Mouse (Mus musculus): ENCODE data around the gene Wwc1. TPM values are rescaled to one million over a fixed set of nuclear protein-coding genes. Genes with fewer than 3 reads are reported as not detected.

Gene Wwc1
- polyA plus RNA-seq (2016; fragmentation: Nextera tagmentation; extraction: Ambion mirVana), result 3.4 and 3.8 TPM in 2 replicates

GRCm38 (mm10) chr11:35980411-35980917 lies at the start of gene Wwc1:
Wwc1 (minus strand) TSS chr11:35980527.
- Histone ChIP-seq H3K4me1 (replicated peaks) (peaks cover 8% of the 10 kb centered on the region), H3K4me2 (peak within 1 kb of the TSS; percentile 98), H3K4me3 (peak within 1 kb of the TSS; percentile 86), H3K9me3 (replicated peaks) (no peaks in the 10 kb centered on the region), H3K27me3 (replicated peaks) (peaks cover 40% of the 10 kb centered on the region), H3K36me3 (no peaks in the 10 kb centered on the region), H3K9ac (peak within 1 kb of the TSS; percentile 87), H3K27ac (ENCODE audit: poor library complexity, severe bottlenecking) (no peak within 1 kb of the TSS)
- 2% methylated on average over 40 of the region's 47 CpGs for WGBS
- ATAC-seq (ENCODE audit: insufficient number of reproducible peaks, low FRiP score), result peak; percentile 33

- no peaks in the 10 kb centered on the region; the same call in 1 of the 2 replicates for H3K27me3 ChIP-seq (replicated peaks)
- no peaks in the 10 kb centered on the region for H3K4me1 ChIP-seq (replicated peaks)
- H3K27ac ChIP-seq (ENCODE audit: poor library complexity, severe bottlenecking), result no peak overlapping the region
- no peaks in the 10 kb centered on the region for H3K36me3 ChIP-seq
- no peak for ATAC-seq (ENCODE audit: insufficient number of reproducible peaks, low FRiP score)
- no peak overlapping the region for H3K4me2 ChIP-seq
- 58% methylated on average over 3 of the region's 3 CpGs for WGBS
- H3K9ac ChIP-seq, result no peak overlapping the region
- no peak overlapping the region for H3K4me3 ChIP-seq
- peaks cover 3% of the 10 kb centered on the region; the same call in 1 of the 2 replicates for H3K9me3 ChIP-seq (replicated peaks)
Observed at GRCm38 (mm10) chr11:36020009-36020408, 39.7 kb upstream of the Wwc1 start.

- Histone ChIP-seq H3K4me3 (no peak overlapping the region), H3K27ac (ENCODE audit: poor library complexity, severe bottlenecking) (no peak overlapping the region), H3K9me3 (replicated peaks) (peaks cover 3% of the 10 kb centered on the region; the same call in 1 of the 2 replicates), H3K4me2 (no peak overlapping the region), H3K27me3 (replicated peaks) (no peaks in the 10 kb centered on the region; the same call in 1 of the 2 replicates), H3K36me3 (no peaks in the 10 kb centered on the region), H3K9ac (no peak overlapping the region), H3K4me1 (replicated peaks) (no peaks in the 10 kb centered on the region)
- no peak for ATAC-seq (ENCODE audit: insufficient number of reproducible peaks, low FRiP score)
- WGBS, result 61% methylated on average over 4 of the region's 4 CpGs
Observed at GRCm38 (mm10) chr11:36013179-36013578, 32.9 kb upstream of the Wwc1 start.

DNA sequence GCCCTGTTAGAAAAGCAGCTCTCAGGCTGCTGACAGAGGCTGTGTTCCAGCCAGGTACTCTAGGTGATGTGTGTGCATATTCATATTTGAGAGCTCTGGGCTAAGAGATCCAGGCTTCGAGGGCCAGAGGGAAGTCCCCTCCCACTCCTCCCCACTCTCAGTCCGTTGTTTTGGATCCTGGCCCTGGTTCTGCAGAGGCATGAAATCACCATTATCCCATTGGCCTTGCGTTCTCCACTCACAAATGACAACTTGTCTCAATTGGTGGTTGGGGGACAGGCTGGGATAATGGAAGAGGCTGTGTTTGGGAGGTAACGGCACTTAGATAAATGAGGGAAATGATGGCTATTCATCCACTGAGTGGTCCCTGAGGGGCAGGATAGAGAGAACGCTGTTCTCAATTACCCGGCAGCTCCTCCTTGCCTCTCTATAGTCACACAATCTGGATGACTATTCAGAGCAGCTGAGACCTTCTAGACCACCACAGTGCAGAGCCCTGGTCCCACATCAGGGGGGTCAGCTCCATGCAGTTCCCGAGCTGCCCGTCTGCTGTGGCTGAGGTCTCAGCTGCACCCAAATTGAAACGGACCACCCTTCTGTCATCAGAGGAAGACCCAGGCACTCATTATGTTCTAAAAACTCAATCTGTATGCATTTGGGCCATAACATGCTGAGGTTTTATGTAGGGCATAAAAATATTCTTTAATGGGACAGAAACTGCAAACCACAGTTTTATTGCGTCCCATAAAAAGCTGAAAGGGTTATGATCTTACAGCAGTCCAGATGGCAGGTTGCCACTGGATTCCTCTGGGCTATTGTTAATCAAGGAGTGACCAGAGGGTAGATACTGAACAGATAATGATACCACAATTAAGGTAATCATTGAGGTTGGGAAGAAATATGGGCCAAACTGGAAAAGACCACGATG lies 29.2 kb upstream of the Wwc1 start:
- no peak overlapping the region for H3K4me3 ChIP-seq
- no peaks in the 10 kb centered on the region for H3K36me3 ChIP-seq
- no peaks in the 10 kb centered on the region for H3K9me3 ChIP-seq (replicated peaks)
- 77% methylated on average over 11 of the region's 11 CpGs for WGBS
- ATAC-seq (ENCODE audit: insufficient number of reproducible peaks, low FRiP score), result no peak
- no peaks in the 10 kb centered on the region for H3K4me1 ChIP-seq (replicated peaks)
- H3K9ac ChIP-seq, result no peak overlapping the region
- no peak overlapping the region for H3K4me2 ChIP-seq
- H3K27ac ChIP-seq (ENCODE audit: poor library complexity, severe bottlenecking), result no peak overlapping the region
- H3K27me3 ChIP-seq (replicated peaks), result peaks cover 3% of the 10 kb centered on the region; the same call in 1 of the 2 replicates

DNA sequence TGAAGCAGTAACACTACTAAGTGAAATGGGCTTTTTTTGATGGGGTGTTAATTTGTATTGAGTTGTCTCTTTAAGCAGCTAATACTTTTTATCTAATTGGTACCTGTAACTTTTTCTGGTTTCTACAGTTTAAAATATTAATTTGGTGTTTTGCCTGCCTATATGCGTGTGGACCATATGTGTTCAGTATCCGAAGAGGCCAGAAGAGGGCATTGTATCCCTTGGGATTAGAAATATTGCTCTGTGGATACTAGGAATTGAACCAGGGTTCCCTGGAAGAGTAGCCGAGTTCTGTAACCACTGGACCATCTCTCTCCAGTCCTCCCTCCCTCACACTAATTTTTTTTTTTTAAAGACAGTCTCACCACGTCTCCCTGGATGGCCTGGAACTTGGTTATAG lies 22.6 kb upstream of the Wwc1 start:
- Histone ChIP-seq H3K9ac (no peak overlapping the region), H3K27ac (ENCODE audit: poor library complexity, severe bottlenecking) (no peak overlapping the region), H3K4me3 (no peak overlapping the region), H3K4me2 (no peak overlapping the region), H3K27me3 (replicated peaks) (peaks cover 6% of the 10 kb centered on the region; the same call in 1 of the 2 replicates), H3K9me3 (replicated peaks) (no peaks in the 10 kb centered on the region), H3K4me1 (replicated peaks) (peaks cover 17% of the 10 kb centered on the region), H3K36me3 (no peaks in the 10 kb centered on the region)
- 46% methylated on average over 4 of the region's 4 CpGs for WGBS
- no peak for ATAC-seq (ENCODE audit: insufficient number of reproducible peaks, low FRiP score)

GRCm38 (mm10) chr11:36001282-36001970 lies 21.1 kb upstream of the Wwc1 start:
- H3K27ac ChIP-seq (ENCODE audit: poor library complexity, severe bottlenecking), result no peak overlapping the region
- WGBS, result 4% methylated on average over 28 of the region's 28 CpGs
- ATAC-seq (ENCODE audit: insufficient number of reproducible peaks, low FRiP score), result peak; percentile 81

DNA sequence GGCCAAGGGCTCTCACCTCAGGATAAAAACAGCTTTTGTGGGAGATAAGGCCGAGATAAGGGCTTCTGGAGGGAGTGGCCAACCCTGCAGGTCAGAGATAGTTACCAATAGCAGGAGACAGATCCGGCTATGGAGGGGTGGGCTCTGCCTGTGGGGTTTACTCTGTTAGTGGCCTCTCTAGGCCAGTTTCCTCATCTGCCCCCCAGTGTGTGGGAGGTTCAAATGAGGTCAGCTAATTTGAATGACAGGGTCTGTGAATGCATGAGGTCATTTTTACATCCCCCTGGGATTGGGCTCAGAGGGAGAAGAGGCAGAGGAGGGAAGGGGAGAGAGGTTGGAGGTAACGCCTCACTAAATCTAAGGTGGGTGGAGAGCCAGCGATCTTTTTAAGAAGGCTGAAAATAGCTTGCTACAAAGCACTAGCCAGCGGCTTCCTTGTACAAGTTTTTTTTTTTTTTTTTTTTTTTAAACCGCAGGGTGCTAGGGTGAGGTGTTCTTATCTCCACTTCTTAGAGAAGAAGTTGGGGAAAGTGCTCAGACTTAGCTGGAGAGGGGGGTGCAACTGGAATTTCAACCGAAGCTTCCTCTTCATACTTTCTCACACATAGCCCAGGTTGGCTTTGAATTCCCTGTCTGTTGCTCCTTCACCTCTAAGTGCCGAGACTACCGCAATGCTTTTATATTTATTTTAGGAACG lies 20.4 kb upstream of the Wwc1 start:
- peaks cover 6% of the 10 kb centered on the region; the same call in 1 of the 2 replicates for H3K27me3 ChIP-seq (replicated peaks)
- no peak overlapping the region for H3K27ac ChIP-seq (ENCODE audit: poor library complexity, severe bottlenecking)
- no peak for ATAC-seq (ENCODE audit: insufficient number of reproducible peaks, low FRiP score)
- H3K36me3 ChIP-seq, result no peaks in the 10 kb centered on the region
- H3K4me1 ChIP-seq (replicated peaks), result peaks cover 17% of the 10 kb centered on the region
- 0 out of 2 replicates have a peak overlapping the region, but pooled peaks have one; percentile 36 for H3K9ac ChIP-seq
- peak overlapping the region; percentile 34 for H3K4me3 ChIP-seq
- H3K9me3 ChIP-seq (replicated peaks), result no peaks in the 10 kb centered on the region
- H3K4me2 ChIP-seq, result peak overlapping the region; percentile 66
- WGBS, result 3% methylated on average over 10 of the region's 10 CpGs

More at GRCm38 (mm10) chr11:36001282-36001970, 21.1 kb upstream of the Wwc1 start:
- Histone ChIP-seq H3K36me3 (no peaks in the 10 kb centered on the region), H3K27me3 (replicated peaks) (peaks cover 6% of the 10 kb centered on the region; the same call in 1 of the 2 replicates), H3K4me3 (peak overlapping the region; percentile 34), H3K9ac (peak overlapping the region; percentile 42; the same call in 1 of the 2 replicates), H3K9me3 (replicated peaks) (no peaks in the 10 kb centered on the region), H3K4me2 (peak overlapping the region; percentile 66), H3K4me1 (replicated peaks) (peaks cover 17% of the 10 kb centered on the region)

GRCm38 (mm10) chr11:36000038-36000437 lies 19.7 kb upstream of the Wwc1 start:
- Histone ChIP-seq H3K4me1 (replicated peaks) (peaks cover 17% of the 10 kb centered on the region), H3K27me3 (replicated peaks) (peaks cover 6% of the 10 kb centered on the region; the same call in 1 of the 2 replicates), H3K36me3 (no peaks in the 10 kb centered on the region), H3K9ac (no peak overlapping the region), H3K27ac (ENCODE audit: poor library complexity, severe bottlenecking) (no peak overlapping the region), H3K9me3 (replicated peaks) (no peaks in the 10 kb centered on the region), H3K4me2 (no peak overlapping the region), H3K4me3 (no peak overlapping the region)
- WGBS, result 20% methylated on average over 4 of the region's 4 CpGs
- ATAC-seq (ENCODE audit: insufficient number of reproducible peaks, low FRiP score), result no peak

GRCm38 (mm10) chr11:35998048-35998447 lies 17.7 kb upstream of the Wwc1 start:
- H3K9ac ChIP-seq, result no peak overlapping the region
- no peak overlapping the region for H3K27ac ChIP-seq (ENCODE audit: poor library complexity, severe bottlenecking)
- peaks cover 17% of the 10 kb centered on the region for H3K4me1 ChIP-seq (replicated peaks)
- no peak overlapping the region for H3K4me3 ChIP-seq
- no peaks in the 10 kb centered on the region for H3K36me3 ChIP-seq
- H3K4me2 ChIP-seq, result no peak overlapping the region
- no peaks in the 10 kb centered on the region for H3K9me3 ChIP-seq (replicated peaks)
- H3K27me3 ChIP-seq (replicated peaks), result no peaks in the 10 kb centered on the region; the same call in none of the 2 replicates
- WGBS, result 71% methylated on average over 12 of the region's 12 CpGs
- no peak for ATAC-seq (ENCODE audit: insufficient number of reproducible peaks, low FRiP score)

DNA sequence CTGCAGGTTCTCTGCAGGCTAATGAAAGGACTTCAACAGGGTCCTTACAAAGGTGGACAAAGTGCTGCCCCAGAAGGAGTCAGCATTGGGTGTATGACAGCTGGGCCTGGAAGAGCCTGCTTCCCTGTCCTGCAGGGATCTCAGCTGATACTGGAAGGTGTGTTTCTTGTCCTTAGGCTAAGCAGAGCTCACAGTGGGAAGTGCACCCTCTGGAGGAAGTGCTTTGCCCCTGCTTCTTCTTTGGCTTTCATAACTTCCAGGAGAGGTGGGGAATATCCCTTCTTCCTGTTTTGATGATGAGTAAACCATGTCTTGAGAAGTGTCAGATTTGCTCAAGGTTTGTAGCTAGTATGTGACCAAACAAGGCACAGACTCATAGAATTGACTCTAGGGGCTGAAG lies 15.0 kb upstream of the Wwc1 start:
- Histone ChIP-seq H3K4me1 (replicated peaks) (peaks cover 5% of the 10 kb centered on the region; the same call in 1 of the 2 replicates), H3K4me2 (no peak overlapping the region), H3K27ac (ENCODE audit: poor library complexity, severe bottlenecking) (no peak overlapping the region), H3K9ac (no peak overlapping the region), H3K36me3 (no peaks in the 10 kb centered on the region), H3K9me3 (replicated peaks) (no peaks in the 10 kb centered on the region), H3K27me3 (replicated peaks) (no peaks in the 10 kb centered on the region; the same call in 1 of the 2 replicates), H3K4me3 (no peak overlapping the region)
- no peak for ATAC-seq (ENCODE audit: insufficient number of reproducible peaks, low FRiP score)
